Mouse (Mus musculus): ENCODE data around the gene Ankrd13d. TPM values are rescaled to one million over a fixed set of nuclear protein-coding genes. Genes with fewer than 3 reads are reported as not detected.

Gene Ankrd13d
- polyA plus RNA-seq, 1 experiment from 2014 or later: 7.6 TPM

- Histone ChIP-seq H3K9me3 (ENCODE audit: control insufficient read depth, low read length) (no peaks in the 10 kb centered on the region), H3K4me3 (ENCODE audit: low read depth, low read length) (no peak overlapping the region), H3K9ac (ENCODE audit: low read depth, low read length) (peak overlapping the region; percentile 16; the same call in 1 of the 2 replicates), H3K4me2 (ENCODE audit: low read depth, low read length) (no peak overlapping the region), H3K27me3 (replicated peaks; ENCODE audit: control insufficient read depth, insufficient read depth, low read length) (no peaks in the 10 kb centered on the region), H3K27ac (replicated peaks; ENCODE audit: low read depth, low read length) (no peak overlapping the region), H3K4me1 (ENCODE audit: control insufficient read depth, insufficient read depth, low read length) (no peaks in the 10 kb centered on the region), H3K36me3 (ENCODE audit: control insufficient read depth, insufficient read depth, low read length) (peaks cover 79% of the 10 kb centered on the region)
- WGBS: 80% methylated on average over 13 of the region's 15 CpGs
- ATAC-seq (ENCODE audit: low read depth) (no peak), DNase-seq (ENCODE audit: low spot score) (no peak)
Observed at GRCm38 (mm10) chr19:4290749-4291148, 7.8 kb upstream of the Ankrd13d start.

DNA sequence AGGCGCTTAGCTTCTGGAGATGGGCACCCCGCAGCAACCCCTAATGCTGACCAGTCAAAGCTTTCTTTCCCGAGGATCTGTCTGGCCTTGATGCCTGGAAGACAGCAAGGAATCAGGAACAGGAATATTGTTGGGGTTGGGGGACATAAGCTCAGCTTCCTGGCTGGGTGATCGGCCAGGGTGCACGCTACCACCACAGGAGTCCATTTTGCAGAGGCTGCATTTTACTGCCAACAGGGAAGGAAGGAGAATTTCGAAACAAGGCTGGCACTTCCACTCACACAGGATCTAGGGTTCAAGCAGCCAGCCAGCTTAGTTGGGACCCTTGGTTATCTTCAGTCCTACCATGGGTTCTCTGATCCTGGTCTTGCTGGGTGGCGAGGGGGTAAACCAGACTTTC, 716 bp upstream of the Ankrd13d start:
- Histone ChIP-seq H3K9ac (ENCODE audit: low read depth, low read length) (0 out of 2 replicates have a peak overlapping the region, but pooled peaks have one; percentile 74), H3K4me1 (ENCODE audit: control insufficient read depth, insufficient read depth, low read length) (peaks cover 10% of the 10 kb centered on the region; the same call in 1 of the 2 replicates), H3K4me3 (ENCODE audit: low read depth, low read length) (peak overlapping the region; percentile 63), H3K36me3 (ENCODE audit: control insufficient read depth, insufficient read depth, low read length) (peaks cover 52% of the 10 kb centered on the region), H3K4me2 (ENCODE audit: low read depth, low read length) (peak overlapping the region; percentile 84), H3K9me3 (ENCODE audit: control insufficient read depth, low read length) (0 out of 2 replicates have a peak, but pooled peaks cover 5% of the 10 kb centered on the region), H3K27me3 (replicated peaks; ENCODE audit: control insufficient read depth, insufficient read depth, low read length) (no peaks in the 10 kb centered on the region), H3K27ac (replicated peaks; ENCODE audit: low read depth, low read length) (peak overlapping the region; percentile 58; the same call in 1 of the 2 replicates)
- no peak for DNase-seq (ENCODE audit: low spot score)
- 40% methylated on average over 7 of the region's 7 CpGs for WGBS
- no peak for ATAC-seq (ENCODE audit: low read depth)

GRCm38 (mm10) chr19:4280425-4280824, 2.5 kb downstream of the Ankrd13d start:
- Histone ChIP-seq H3K4me3 (ENCODE audit: low read depth, low read length) (no peak overlapping the region), H3K27me3 (replicated peaks; ENCODE audit: control insufficient read depth, insufficient read depth, low read length) (no peaks in the 10 kb centered on the region), H3K4me1 (ENCODE audit: control insufficient read depth, insufficient read depth, low read length) (peaks cover 10% of the 10 kb centered on the region; the same call in 1 of the 2 replicates), H3K36me3 (ENCODE audit: control insufficient read depth, insufficient read depth, low read length) (peaks cover 21% of the 10 kb centered on the region), H3K9ac (ENCODE audit: low read depth, low read length) (no peak overlapping the region), H3K9me3 (ENCODE audit: control insufficient read depth, low read length) (0 out of 2 replicates have a peak, but pooled peaks cover 9% of the 10 kb centered on the region), H3K27ac (replicated peaks; ENCODE audit: low read depth, low read length) (no peak overlapping the region), H3K4me2 (ENCODE audit: low read depth, low read length) (no peak overlapping the region)
- DNase-seq (ENCODE audit: low spot score) (no peak), ATAC-seq (ENCODE audit: low read depth) (no peak)
- 97% methylated on average over 9 of the region's 9 CpGs for WGBS

DNA sequence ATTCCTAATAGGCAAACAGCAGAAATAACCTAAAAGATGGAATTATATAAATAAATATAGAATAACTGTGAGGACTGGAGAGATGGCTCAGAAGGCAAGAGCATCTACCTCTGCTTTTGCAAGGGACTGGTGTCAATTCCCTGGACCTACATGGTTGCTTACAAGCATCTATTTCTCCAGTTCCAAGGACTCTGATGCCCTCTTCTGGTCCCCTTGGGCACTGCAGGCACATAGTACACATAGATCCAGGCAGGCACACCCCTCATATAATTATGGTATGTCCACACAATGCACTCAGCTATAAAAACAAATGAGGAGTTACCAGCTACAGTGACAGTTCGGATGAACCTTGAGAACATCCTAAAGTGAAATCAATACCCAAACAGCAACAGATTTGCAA, 3.5 kb downstream of the Ankrd13d start:
- Histone ChIP-seq H3K27ac (replicated peaks; ENCODE audit: low read depth, low read length) (no peak overlapping the region), H3K9me3 (ENCODE audit: control insufficient read depth, low read length) (0 out of 2 replicates have a peak, but pooled peaks cover 9% of the 10 kb centered on the region), H3K27me3 (replicated peaks; ENCODE audit: control insufficient read depth, insufficient read depth, low read length) (no peaks in the 10 kb centered on the region), H3K4me2 (ENCODE audit: low read depth, low read length) (no peak overlapping the region), H3K36me3 (ENCODE audit: control insufficient read depth, insufficient read depth, low read length) (peaks cover 19% of the 10 kb centered on the region; the same call in 1 of the 2 replicates), H3K4me1 (ENCODE audit: control insufficient read depth, insufficient read depth, low read length) (peaks cover 10% of the 10 kb centered on the region; the same call in 1 of the 2 replicates), H3K4me3 (ENCODE audit: low read depth, low read length) (no peak overlapping the region), H3K9ac (ENCODE audit: low read depth, low read length) (no peak overlapping the region)
- no peak for ATAC-seq (ENCODE audit: low read depth)
- DNase-seq (ENCODE audit: low spot score): no peak
- WGBS: 97% methylated on average over 1 of the region's 1 CpGs

- no peak overlapping the region for H3K4me3 ChIP-seq (ENCODE audit: low read depth, low read length)
- 92% methylated on average over 11 of the region's 11 CpGs for WGBS
- 0 out of 2 replicates have a peak, but pooled peaks cover 3% of the 10 kb centered on the region for H3K4me1 ChIP-seq (ENCODE audit: control insufficient read depth, insufficient read depth, low read length)
- H3K27me3 ChIP-seq (replicated peaks; ENCODE audit: control insufficient read depth, insufficient read depth, low read length): no peaks in the 10 kb centered on the region
- H3K27ac ChIP-seq (replicated peaks; ENCODE audit: low read depth, low read length): no peak overlapping the region
- H3K9ac ChIP-seq (ENCODE audit: low read depth, low read length): no peak overlapping the region
- H3K4me2 ChIP-seq (ENCODE audit: low read depth, low read length): no peak overlapping the region
- 0 out of 2 replicates have a peak, but pooled peaks cover 4% of the 10 kb centered on the region for H3K9me3 ChIP-seq (ENCODE audit: control insufficient read depth, low read length)
- ATAC-seq (ENCODE audit: low read depth) (no peak), DNase-seq (ENCODE audit: low spot score) (no peak)
- peaks cover 6% of the 10 kb centered on the region; the same call in 1 of the 2 replicates for H3K36me3 ChIP-seq (ENCODE audit: control insufficient read depth, insufficient read depth, low read length)
Observed at GRCm38 (mm10) chr19:4270972-4271371, 12.0 kb downstream of the Ankrd13d start.

DNA sequence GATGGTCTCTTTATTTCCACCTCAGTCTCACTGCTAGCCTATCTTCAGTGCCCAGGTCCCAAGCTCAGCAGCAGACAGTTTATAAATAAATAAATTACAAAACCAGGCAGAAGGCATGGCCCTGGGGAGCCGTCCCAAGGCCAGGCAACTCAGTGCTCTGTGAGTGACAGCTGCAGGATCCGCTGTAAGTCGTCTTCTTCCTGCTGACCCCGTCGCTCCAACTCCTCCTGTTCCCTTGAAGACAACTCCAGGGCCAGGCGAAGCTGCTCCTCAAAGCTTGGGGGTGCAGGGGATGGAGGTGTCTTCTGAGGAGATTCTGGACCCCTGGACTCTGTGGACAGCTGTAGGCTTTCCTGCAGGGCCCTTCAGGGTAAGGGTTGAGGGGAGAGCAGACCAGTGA, 12.8 kb downstream of the Ankrd13d start:
- peaks cover 6% of the 10 kb centered on the region; the same call in 1 of the 2 replicates for H3K36me3 ChIP-seq (ENCODE audit: control insufficient read depth, insufficient read depth, low read length)
- ATAC-seq (ENCODE audit: low read depth) (no peak), DNase-seq (ENCODE audit: low spot score) (no peak)
- no peak overlapping the region for H3K4me3 ChIP-seq (ENCODE audit: low read depth, low read length)
- H3K9ac ChIP-seq (ENCODE audit: low read depth, low read length): no peak overlapping the region
- 0 out of 2 replicates have a peak, but pooled peaks cover 3% of the 10 kb centered on the region for H3K4me1 ChIP-seq (ENCODE audit: control insufficient read depth, insufficient read depth, low read length)
- no peak overlapping the region for H3K4me2 ChIP-seq (ENCODE audit: low read depth, low read length)
- H3K27ac ChIP-seq (replicated peaks; ENCODE audit: low read depth, low read length): no peak overlapping the region
- H3K27me3 ChIP-seq (replicated peaks; ENCODE audit: control insufficient read depth, insufficient read depth, low read length): no peaks in the 10 kb centered on the region
- no peaks in the 10 kb centered on the region for H3K9me3 ChIP-seq (ENCODE audit: control insufficient read depth, low read length)
- WGBS: 59% methylated on average over 6 of the region's 6 CpGs

- 0 out of 2 replicates have a peak, but pooled peaks cover 3% of the 10 kb centered on the region for H3K4me1 ChIP-seq (ENCODE audit: control insufficient read depth, insufficient read depth, low read length)
- H3K27me3 ChIP-seq (replicated peaks; ENCODE audit: control insufficient read depth, insufficient read depth, low read length): no peaks in the 10 kb centered on the region
- H3K27ac ChIP-seq (replicated peaks; ENCODE audit: low read depth, low read length): no peak within 1 kb of the TSS
- peaks cover 6% of the 10 kb centered on the region; the same call in 1 of the 2 replicates for H3K36me3 ChIP-seq (ENCODE audit: control insufficient read depth, insufficient read depth, low read length)
- H3K4me2 ChIP-seq (ENCODE audit: low read depth, low read length): peak within 1 kb of the TSS; percentile 68
- peak within 1 kb of the TSS; percentile 52 for H3K4me3 ChIP-seq (ENCODE audit: low read depth, low read length)
- WGBS: 5% methylated on average over 33 of the region's 46 CpGs
- DNase-seq (ENCODE audit: low spot score): peak; percentile 78
- H3K9me3 ChIP-seq (ENCODE audit: control insufficient read depth, low read length): no peaks in the 10 kb centered on the region
- peak within 1 kb of the TSS; percentile 67 for H3K9ac ChIP-seq (ENCODE audit: low read depth, low read length)
- peak; percentile 92 for ATAC-seq (ENCODE audit: low read depth)
Observed at GRCm38 (mm10) chr19:4268566-4269361, 14.2 kb downstream of the Ankrd13d start, which contains the start of gene Ssh3. Ssh3 (minus strand) TSS chr19:4269180.

GRCm38 (mm10) chr19:4265956-4266355, 17.0 kb downstream of the Ankrd13d start:
- Histone ChIP-seq H3K27ac (replicated peaks; ENCODE audit: low read depth, low read length) (no peak overlapping the region), H3K4me1 (ENCODE audit: control insufficient read depth, insufficient read depth, low read length) (0 out of 2 replicates have a peak, but pooled peaks cover 3% of the 10 kb centered on the region), H3K27me3 (replicated peaks; ENCODE audit: control insufficient read depth, insufficient read depth, low read length) (no peaks in the 10 kb centered on the region), H3K9ac (ENCODE audit: low read depth, low read length) (no peak overlapping the region), H3K36me3 (ENCODE audit: control insufficient read depth, insufficient read depth, low read length) (peaks cover 2% of the 10 kb centered on the region; the same call in 1 of the 2 replicates), H3K4me2 (ENCODE audit: low read depth, low read length) (no peak overlapping the region), H3K4me3 (ENCODE audit: low read depth, low read length) (no peak overlapping the region), H3K9me3 (ENCODE audit: control insufficient read depth, low read length) (no peaks in the 10 kb centered on the region)
- ATAC-seq (ENCODE audit: low read depth): no peak
- no peak for DNase-seq (ENCODE audit: low spot score)
- 74% methylated on average over 4 of the region's 4 CpGs for WGBS
